Comparison of ENCODE assay signal across 24 mouse cellular contexts in genomic region chr10:94446379-94447008, GRCm38 (mm10).
DNase-seq lines count a peak whose midpoint lies in the region; TF ChIP-seq lines count a peak whose summit lies in the region.
"Had no signal": no experiment of that assay in that cellular context is flagged by ENCODE, and none has a peak within 500 bp of the region (broad histone marks: within the 10 kb centered on the region; RNA-seq: fewer than 3 reads in every experiment).

No protein-coding gene starts in this region.

- no peak overlapping the region for H3K4me3 ChIP-seq in gastrocnemius, adult 2 months
- no peak overlapping the region for H3K4me3 ChIP-seq in layer of hippocampus, adult 2 months
- H3K4me3 ChIP-seq in limb, embryonic 10.5 days, result no peak overlapping the region
- no peak overlapping the region for H3K4me3 ChIP-seq in forebrain, embryonic 10.5 days
- H3K4me3 ChIP-seq: embryonic facial prominence, embryonic 13.5 days; hindbrain, embryonic 13.5 days; liver, embryonic 12.5 days; midbrain, embryonic 13.5 days; neural tube, embryonic 13.5 days; stomach, embryonic 15.5 days had no signal

- no peak for DNase-seq in gastrocnemius, adult 2 months
- no peak for DNase-seq in gastrocnemius, adult 18-20 months (ENCODE audit: low spot score)
- no peak for DNase-seq in layer of hippocampus, adult 2 months (ENCODE audit: low spot score in 2 of 2)
- no peak for DNase-seq in layer of hippocampus, postnatal 36 days
- DNase-seq in cerebellum, adult 9-10 months, result peak; percentile 17
- no peak for DNase-seq in limb, embryonic 10.5 days (ENCODE audit: low spot score)
- no peak for DNase-seq in forebrain, embryonic 10.5 days (ENCODE audit: extremely low spot score, low spot score)
- DNase-seq: adrenal gland, postnatal 25 days; forebrain, postnatal 0 days; gastrocnemius, postnatal 14 days; heart, postnatal 4 days; kidney, adult 8-10 months; layer of hippocampus, adult 9-11 months; liver, postnatal 0 days; right cerebral cortex, postnatal 25 days; thymus, postnatal 14 days had no signal

- H3K9me3 ChIP-seq in limb, embryonic 10.5 days (replicated peaks), result no peaks in the 10 kb centered on the region
- H3K9me3 ChIP-seq in forebrain, embryonic 10.5 days, result no peaks in the 10 kb centered on the region
- H3K9me3 ChIP-seq: embryonic facial prominence, embryonic 13.5 days; hindbrain, embryonic 13.5 days; liver, embryonic 12.5 days; midbrain, embryonic 13.5 days; neural tube, embryonic 13.5 days; stomach, embryonic 15.5 days had no signal

- peaks cover 19% of the 10 kb centered on the region for H3K4me1 ChIP-seq in limb, embryonic 10.5 days
- H3K4me1 ChIP-seq in forebrain, embryonic 10.5 days, result peaks cover 12% of the 10 kb centered on the region
- H3K4me1 ChIP-seq: liver, embryonic 12.5 days had no signal

- H3K27me3 ChIP-seq in limb, embryonic 10.5 days (ENCODE audit: low read depth, poor library complexity, severe bottlenecking), result no peaks in the 10 kb centered on the region
- H3K27me3 ChIP-seq in forebrain, embryonic 10.5 days (ENCODE audit: poor library complexity, severe bottlenecking), result no peaks in the 10 kb centered on the region
- H3K27me3 ChIP-seq: hindbrain, embryonic 13.5 days; midbrain, embryonic 13.5 days; neural tube, embryonic 13.5 days; stomach, embryonic 15.5 days had no signal

- H3K36me3 ChIP-seq in limb, embryonic 10.5 days, result no peaks in the 10 kb centered on the region
- H3K36me3 ChIP-seq in forebrain, embryonic 10.5 days (replicated peaks), result no peaks in the 10 kb centered on the region
- H3K36me3 ChIP-seq: embryonic facial prominence, embryonic 13.5 days; hindbrain, embryonic 13.5 days; liver, embryonic 12.5 days; midbrain, embryonic 13.5 days; neural tube, embryonic 13.5 days; stomach, embryonic 15.5 days had no signal

- peak; percentile 34; the same call in 1 of the 2 replicates for TF ChIP-seq CTCF in gastrocnemius, adult 2 months (IDR thresholded peaks at IDR 0.05)
- no peak for TF ChIP-seq CTCF in layer of hippocampus, adult 2 months (conservative IDR thresholded peaks at IDR 0.05)

- intact Hi-C loops in gastrocnemius, adult 2 months (cut with DNase I), result no loop called here

- 80% methylated on average over 7 of the region's 7 CpGs for WGBS in limb, embryonic 10.5 days
- 81% methylated on average over 7 of the region's 7 CpGs for WGBS in forebrain, embryonic 10.5 days

- H3K27ac ChIP-seq in gastrocnemius, adult 2 months, result peak overlapping the region; percentile 35
- H3K27ac ChIP-seq in layer of hippocampus, adult 2 months, result peak overlapping the region; percentile 36; the same call in 1 of the 2 replicates
- H3K27ac ChIP-seq in limb, embryonic 10.5 days, result 0 out of 2 replicates have a peak overlapping the region, but pooled peaks have one; percentile 12
- no peak overlapping the region for H3K27ac ChIP-seq in forebrain, embryonic 10.5 days
- H3K27ac ChIP-seq: embryonic facial prominence, embryonic 13.5 days; hindbrain, embryonic 13.5 days; kidney, postnatal 0 days; liver, embryonic 12.5 days; macrophage; midbrain, embryonic 13.5 days; neural tube, embryonic 13.5 days; stomach, embryonic 15.5 days had no signal
